Mouse (Mus musculus): ENCODE data around the gene Hydin. TPM values are rescaled to one million over a fixed set of nuclear protein-coding genes. Genes with fewer than 3 reads are reported as not detected.

Gene Hydin
- polyA plus RNA-seq, 1 experiment = 0.02 TPM

DNA sequence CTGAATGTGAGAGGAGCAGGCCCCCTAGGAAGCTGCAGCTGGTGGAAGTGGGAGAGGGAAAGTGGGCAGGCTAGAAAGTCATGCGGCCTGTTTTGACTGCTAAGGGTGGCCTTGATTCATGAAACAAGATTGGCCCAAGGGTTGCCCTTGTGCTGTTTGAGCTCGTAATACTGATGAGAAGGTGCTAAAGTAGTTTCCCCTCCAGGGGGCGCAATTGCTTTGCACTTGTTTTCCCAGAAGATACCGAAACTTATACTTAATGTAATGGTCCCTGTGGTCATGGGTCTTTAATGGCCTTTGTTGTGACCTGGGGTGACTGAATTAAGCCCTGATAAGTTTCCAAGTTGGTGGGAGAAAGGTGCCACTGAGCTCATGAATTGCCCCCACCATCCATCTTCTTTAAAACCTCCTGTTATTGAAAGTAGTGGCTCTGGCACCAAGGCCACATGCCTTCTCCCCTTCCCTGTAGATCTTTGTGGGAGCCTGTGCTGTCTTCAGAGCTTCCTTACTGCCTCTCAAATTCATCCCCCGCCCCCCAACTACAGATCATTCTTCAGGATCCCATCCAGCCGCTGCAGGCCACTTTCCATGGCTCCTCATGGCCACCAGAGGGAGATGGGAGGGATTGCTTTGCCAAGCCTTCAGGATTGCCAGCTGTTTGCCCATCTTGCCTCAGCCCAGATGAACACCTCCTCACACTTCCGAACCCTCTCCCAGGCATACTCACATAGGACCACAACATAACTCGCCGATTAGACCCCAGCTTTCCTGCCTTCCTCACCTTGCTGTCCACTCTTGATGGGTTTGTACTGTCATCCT lies 362.7 kb downstream of the Hydin start:
- TF ChIP-seq CTCF (conservative IDR thresholded peaks at IDR 0.05; ENCODE audit: insufficient read depth, insufficient read length, low read depth, low read length) (peak; percentile 60), POLR2A (IDR thresholded peaks at IDR 0.05; ENCODE audit: low read depth, low read length) (no peak)
- Histone ChIP-seq H3K4me3 (ENCODE audit: insufficient read depth, low read depth, low read length) (no peak overlapping the region), H3K36me3 (ENCODE audit: control insufficient read depth, insufficient read depth, low read length) (0 out of 2 replicates have a peak, but pooled peaks cover 1% of the 10 kb centered on the region), H3K27me3 (replicated peaks; ENCODE audit: control insufficient read depth, insufficient read depth, low read length) (no peaks in the 10 kb centered on the region), H3K4me1 (ENCODE audit: control insufficient read depth, insufficient read depth, low read length) (no peaks in the 10 kb centered on the region), H3K27ac (ENCODE audit: insufficient read depth, low read depth, low read length) (no peak overlapping the region)
- DNase-seq = peak; percentile 56
- WGBS = 64% methylated on average over 9 of the region's 9 CpGs

GRCm38 (mm10) chr8:110630079-110630478 lies 363.3 kb downstream of the Hydin start:
- Histone ChIP-seq H3K4me1 (ENCODE audit: control insufficient read depth, insufficient read depth, low read length) (no peaks in the 10 kb centered on the region), H3K27ac (ENCODE audit: insufficient read depth, low read depth, low read length) (no peak overlapping the region), H3K36me3 (ENCODE audit: control insufficient read depth, insufficient read depth, low read length) (0 out of 2 replicates have a peak, but pooled peaks cover 1% of the 10 kb centered on the region), H3K4me3 (ENCODE audit: insufficient read depth, low read depth, low read length) (no peak overlapping the region), H3K27me3 (replicated peaks; ENCODE audit: control insufficient read depth, insufficient read depth, low read length) (no peaks in the 10 kb centered on the region)
- no peak for TF ChIP-seq POLR2A (IDR thresholded peaks at IDR 0.05; ENCODE audit: low read depth, low read length)
- TF ChIP-seq CTCF (conservative IDR thresholded peaks at IDR 0.05; ENCODE audit: insufficient read depth, insufficient read length, low read depth, low read length) = no peak
- 90% methylated on average over 3 of the region's 3 CpGs for WGBS
- DNase-seq = no peak

GRCm38 (mm10) chr8:110630571-110631071 lies 363.8 kb downstream of the Hydin start:
- DNase-seq = peak; percentile 42
- 59% methylated on average over 8 of the region's 8 CpGs for WGBS
- no peak for TF ChIP-seq POLR2A (IDR thresholded peaks at IDR 0.05; ENCODE audit: low read depth, low read length)
- TF ChIP-seq CTCF (conservative IDR thresholded peaks at IDR 0.05; ENCODE audit: insufficient read depth, insufficient read length, low read depth, low read length) = no peak
- H3K27me3 ChIP-seq (replicated peaks; ENCODE audit: control insufficient read depth, insufficient read depth, low read length) = no peaks in the 10 kb centered on the region
- 0 out of 2 replicates have a peak, but pooled peaks cover 1% of the 10 kb centered on the region for H3K36me3 ChIP-seq (ENCODE audit: control insufficient read depth, insufficient read depth, low read length)
- no peak overlapping the region for H3K27ac ChIP-seq (ENCODE audit: insufficient read depth, low read depth, low read length)
- no peaks in the 10 kb centered on the region for H3K4me1 ChIP-seq (ENCODE audit: control insufficient read depth, insufficient read depth, low read length)
- no peak overlapping the region for H3K4me3 ChIP-seq (ENCODE audit: insufficient read depth, low read depth, low read length)

DNA sequence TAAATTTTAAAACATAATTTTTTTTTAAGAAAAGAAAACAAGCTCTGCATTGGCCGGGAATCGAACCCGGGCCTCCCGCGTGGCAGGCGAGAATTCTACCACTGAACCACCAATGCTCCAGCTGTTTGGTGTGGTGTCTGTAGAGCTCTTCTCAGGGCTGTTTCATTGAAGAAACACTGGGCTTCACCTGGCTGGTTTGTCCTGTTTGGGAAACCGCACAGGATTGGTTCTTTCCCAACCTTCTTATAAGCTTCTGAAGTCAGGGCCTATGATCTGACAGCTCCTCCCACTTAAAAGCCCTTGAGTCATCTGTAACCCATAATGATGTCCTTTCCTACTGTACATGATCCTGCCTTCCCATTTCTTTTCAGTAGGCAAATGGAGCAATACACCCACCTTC lies 364.4 kb downstream of the Hydin start:
- Histone ChIP-seq H3K27ac (ENCODE audit: insufficient read depth, low read depth, low read length) (no peak overlapping the region), H3K4me1 (ENCODE audit: control insufficient read depth, insufficient read depth, low read length) (no peaks in the 10 kb centered on the region), H3K36me3 (ENCODE audit: control insufficient read depth, insufficient read depth, low read length) (0 out of 2 replicates have a peak, but pooled peaks cover 1% of the 10 kb centered on the region), H3K4me3 (ENCODE audit: insufficient read depth, low read depth, low read length) (no peak overlapping the region), H3K27me3 (replicated peaks; ENCODE audit: control insufficient read depth, insufficient read depth, low read length) (no peaks in the 10 kb centered on the region)
- WGBS = 79% methylated on average over 7 of the region's 7 CpGs
- no peak for DNase-seq
- TF ChIP-seq CTCF (conservative IDR thresholded peaks at IDR 0.05; ENCODE audit: insufficient read depth, insufficient read length, low read depth, low read length) = no peak
- TF ChIP-seq POLR2A (IDR thresholded peaks at IDR 0.05; ENCODE audit: low read depth, low read length) = no peak

- no peaks in the 10 kb centered on the region for H3K27me3 ChIP-seq (replicated peaks; ENCODE audit: control insufficient read depth, insufficient read depth, low read length)
- no peaks in the 10 kb centered on the region for H3K4me1 ChIP-seq (ENCODE audit: control insufficient read depth, insufficient read depth, low read length)
- no peak overlapping the region for H3K4me3 ChIP-seq (ENCODE audit: insufficient read depth, low read depth, low read length)
- 90% methylated on average over 3 of the region's 3 CpGs for WGBS
- peak; percentile 57 for DNase-seq
- no peak overlapping the region for H3K27ac ChIP-seq (ENCODE audit: insufficient read depth, low read depth, low read length)
- TF ChIP-seq POLR2A (IDR thresholded peaks at IDR 0.05; ENCODE audit: low read depth, low read length) = no peak
- 0 out of 2 replicates have a peak, but pooled peaks cover 1% of the 10 kb centered on the region for H3K36me3 ChIP-seq (ENCODE audit: control insufficient read depth, insufficient read depth, low read length)
Measured at GRCm38 (mm10) chr8:110633814-110634213, 367.0 kb downstream of the Hydin start.

- H3K36me3 ChIP-seq (ENCODE audit: control insufficient read depth, insufficient read depth, low read length) = 0 out of 2 replicates have a peak, but pooled peaks cover 1% of the 10 kb centered on the region
- TF ChIP-seq CTCF (conservative IDR thresholded peaks at IDR 0.05; ENCODE audit: insufficient read depth, insufficient read length, low read depth, low read length) = no peak
- no peak for TF ChIP-seq POLR2A (IDR thresholded peaks at IDR 0.05; ENCODE audit: low read depth, low read length)
- no peaks in the 10 kb centered on the region for H3K4me1 ChIP-seq (ENCODE audit: control insufficient read depth, insufficient read depth, low read length)
- H3K4me3 ChIP-seq (ENCODE audit: insufficient read depth, low read depth, low read length) = no peak overlapping the region
- no peaks in the 10 kb centered on the region for H3K27me3 ChIP-seq (replicated peaks; ENCODE audit: control insufficient read depth, insufficient read depth, low read length)
- no peak overlapping the region for H3K27ac ChIP-seq (ENCODE audit: insufficient read depth, low read depth, low read length)
- WGBS = 93% methylated on average over 6 of the region's 6 CpGs
- no peak for DNase-seq
Measured at GRCm38 (mm10) chr8:110636182-110636581, 369.4 kb downstream of the Hydin start.

DNA sequence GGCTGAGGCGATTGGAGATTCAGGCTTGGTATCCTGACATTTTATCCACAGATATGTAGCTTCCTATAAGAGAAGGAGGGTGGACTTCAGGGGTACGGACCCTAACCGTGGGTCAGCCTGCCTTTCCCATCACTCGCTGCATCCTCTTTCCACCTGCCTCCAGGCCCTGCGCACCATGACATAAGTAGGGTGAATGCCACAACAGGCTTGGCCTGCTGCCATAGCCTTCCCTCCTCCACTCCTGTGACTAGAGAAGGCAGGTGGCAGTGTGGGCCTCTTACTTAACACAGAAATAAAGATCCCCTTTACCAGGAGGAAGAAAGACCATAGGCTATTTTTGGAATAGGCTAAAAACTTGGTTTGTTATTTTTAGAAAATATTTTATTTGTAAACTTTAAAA lies 375.6 kb downstream of the Hydin start:
- Histone ChIP-seq H3K27me3 (replicated peaks; ENCODE audit: control insufficient read depth, insufficient read depth, low read length) (no peaks in the 10 kb centered on the region), H3K4me3 (ENCODE audit: insufficient read depth, low read depth, low read length) (no peak overlapping the region), H3K27ac (ENCODE audit: insufficient read depth, low read depth, low read length) (no peak overlapping the region), H3K4me1 (ENCODE audit: control insufficient read depth, insufficient read depth, low read length) (peaks cover 6% of the 10 kb centered on the region; the same call in 1 of the 2 replicates), H3K36me3 (ENCODE audit: control insufficient read depth, insufficient read depth, low read length) (no peaks in the 10 kb centered on the region)
- TF ChIP-seq CTCF (conservative IDR thresholded peaks at IDR 0.05; ENCODE audit: insufficient read depth, insufficient read length, low read depth, low read length) = no peak
- no peak for TF ChIP-seq POLR2A (IDR thresholded peaks at IDR 0.05; ENCODE audit: low read depth, low read length)
- DNase-seq = no peak
- 90% methylated on average over 5 of the region's 5 CpGs for whole genome bisulfite sequencing
